Mouse (Mus musculus): Measurements from ENCODE around the gene Sccpdh. TPM values are rescaled to one million over a fixed set of nuclear protein-coding genes. Genes with fewer than 3 reads are reported as not detected.

The Sccpdh gene
- total and polyA plus RNA-seq, 3 experiments: 10.3 to 22.2 (median 18.9) TPM

GRCm38 (mm10) chr1:179687966-179688365 lies 20.0 kb downstream of the Sccpdh start:
- dilution Hi-C loops (cut with MboI; ENCODE audit: extremely low pct_ligation_motif_present, extremely low pct_unique_long_range_greater_than_20kb, low sequenced_read_pairs) (no loop called here), in situ Hi-C loops (cut with MboI; ENCODE audit: low pct_ligation_motif_present, low pct_unique_long_range_greater_than_20kb, low sequenced_read_pairs) (loop anchor here (10.0 kb wide), 1 partner anchor 47 kb away; no protein-coding TSS in a partner anchor)
- no peak for DNase-seq (ENCODE audit: extremely low read depth)
- H3K4me1 ChIP-seq (ENCODE audit: control insufficient read depth in 1 of 2, insufficient read depth in 2 of 2): no peaks in the 10 kb centered on the region
- H3K4me3 ChIP-seq (replicated peaks in 1 of 3; ENCODE audit: low read depth in 2 of 3, low read length in 2 of 3, poor library complexity in 1 of 3): no peak overlapping the region
- H3K27ac ChIP-seq (ENCODE audit: insufficient read depth, low read depth): no peak overlapping the region
- TF ChIP-seq NELFE (IDR thresholded peaks at IDR 0.05; ENCODE audit: low read depth, low read length): no peak
- TF ChIP-seq SMC3 (IDR thresholded peaks at IDR 0.05; ENCODE audit: low read depth, low read length): no peak
- no peak for TF ChIP-seq ZNF384 (IDR thresholded peaks at IDR 0.05; ENCODE audit: low read depth, low read length)
- TF ChIP-seq TBP (conservative IDR thresholded peaks at IDR 0.05; ENCODE audit: low read depth, low read length): no peak
- no peak for TF ChIP-seq ELF1 (IDR thresholded peaks at IDR 0.05; ENCODE audit: low read depth, low read length)
- TF ChIP-seq MYC (IDR thresholded peaks at IDR 0.05; ENCODE audit: low read depth, low read length): no peak
- TF ChIP-seq USF1 (IDR thresholded peaks at IDR 0.05; ENCODE audit: low read depth, low read length): no peak
- no peak for TF ChIP-seq TCF12 (IDR thresholded peaks at IDR 0.05; ENCODE audit: low read depth, low read length)
- TF ChIP-seq CHD2 (IDR thresholded peaks at IDR 0.05; ENCODE audit: low read length): no peak
- no peak for TF ChIP-seq BHLHE40 (IDR thresholded peaks at IDR 0.05; ENCODE audit: low read depth, low read length)
- no peak overlapping the region for H3K9ac ChIP-seq (ENCODE audit: insufficient read depth, low read depth)
- peaks cover 7 to 8% of the 10 kb centered on the region in 2 experiments for H3K36me3 ChIP-seq (replicated peaks in 1 of 2; ENCODE audit: control insufficient read depth in 1 of 2, insufficient read depth in 1 of 2, low read length in 1 of 2)
- H3K79me2 ChIP-seq (replicated peaks; ENCODE audit: control insufficient read depth, extremely low read depth, insufficient read depth, poor library complexity, severe bottlenecking): no peaks in the 10 kb centered on the region
- H3K27me3 ChIP-seq (replicated peaks): no peaks in the 10 kb centered on the region
- H3K4me2 ChIP-seq (ENCODE audit: insufficient read depth, low read depth, poor library complexity, severe bottlenecking): no peak overlapping the region
- H3K9me3 ChIP-seq (replicated peaks; ENCODE audit: low read length): no peaks in the 10 kb centered on the region

GRCm38 (mm10) chr1:179688415-179688814 lies 20.4 kb downstream of the Sccpdh start:
- H3K27me3 ChIP-seq (replicated peaks): no peaks in the 10 kb centered on the region
- no peak overlapping the region for H3K27ac ChIP-seq (ENCODE audit: insufficient read depth, low read depth)
- H3K9ac ChIP-seq (ENCODE audit: insufficient read depth, low read depth): no peak overlapping the region
- dilution Hi-C loops (cut with MboI; ENCODE audit: extremely low pct_ligation_motif_present, extremely low pct_unique_long_range_greater_than_20kb, low sequenced_read_pairs) (no loop called here), in situ Hi-C loops (cut with MboI; ENCODE audit: low pct_ligation_motif_present, low pct_unique_long_range_greater_than_20kb, low sequenced_read_pairs) (loop anchor here (10.0 kb wide), 1 partner anchor 46 kb away; no protein-coding TSS in a partner anchor)
- H3K36me3 ChIP-seq (replicated peaks in 1 of 2; ENCODE audit: control insufficient read depth in 1 of 2, insufficient read depth in 1 of 2, low read length in 1 of 2): peaks cover 6 to 8% of the 10 kb centered on the region in 2 experiments
- no peaks in the 10 kb centered on the region for H3K9me3 ChIP-seq (replicated peaks; ENCODE audit: low read length)
- no peaks in the 10 kb centered on the region for H3K79me2 ChIP-seq (replicated peaks; ENCODE audit: control insufficient read depth, extremely low read depth, insufficient read depth, poor library complexity, severe bottlenecking)
- H3K4me2 ChIP-seq (ENCODE audit: insufficient read depth, low read depth, poor library complexity, severe bottlenecking): no peak overlapping the region
- TF ChIP-seq E2F4 (IDR thresholded peaks at IDR 0.05; ENCODE audit: insufficient replicate concordance, low read depth, low read length) (no peak), MYC (IDR thresholded peaks at IDR 0.05; ENCODE audit: low read depth, low read length) (no peak), ZKSCAN1 (IDR thresholded peaks at IDR 0.05; ENCODE audit: borderline replicate concordance, low read depth, low read length) (no peak), ETS1 (conservative IDR thresholded peaks at IDR 0.05; ENCODE audit: low read depth, low read length) (no peak), IRF4 (IDR thresholded peaks at IDR 0.05; ENCODE audit: low read depth, low read length) (no peak), CHD1 (IDR thresholded peaks at IDR 0.05; ENCODE audit: low read depth, low read length) (no peak), MAZ (IDR thresholded peaks at IDR 0.05; ENCODE audit: low read depth, low read length) (no peak)
- H3K4me1 ChIP-seq (ENCODE audit: control insufficient read depth in 1 of 2, insufficient read depth in 2 of 2): no peaks in the 10 kb centered on the region
- H3K4me3 ChIP-seq (replicated peaks in 1 of 3; ENCODE audit: low read depth in 2 of 3, low read length in 2 of 3, poor library complexity in 1 of 3): no peak overlapping the region
- DNase-seq (ENCODE audit: extremely low read depth): no peak

All from CH12.LX (cell line).